Mouse (Mus musculus) CD8-positive naive resting alpha-beta T cell, adult 2 months (primary cell): ENCODE results near the gene Elp6.
"Not testable (repeated sequence)": the region's sequence is repeated elsewhere in the genome, so short reads cannot be mapped to it uniquely, and the experiment has no call there.

Experiments used
- DNase-seq, 2 experiments: peaks; one replicate each; pipeline ENCODE4 v3.0.0; 2022; ENCODE audit warnings: low read depth in 2 of 2, low spot score in 2 of 2

Elp6 gene

DNA sequence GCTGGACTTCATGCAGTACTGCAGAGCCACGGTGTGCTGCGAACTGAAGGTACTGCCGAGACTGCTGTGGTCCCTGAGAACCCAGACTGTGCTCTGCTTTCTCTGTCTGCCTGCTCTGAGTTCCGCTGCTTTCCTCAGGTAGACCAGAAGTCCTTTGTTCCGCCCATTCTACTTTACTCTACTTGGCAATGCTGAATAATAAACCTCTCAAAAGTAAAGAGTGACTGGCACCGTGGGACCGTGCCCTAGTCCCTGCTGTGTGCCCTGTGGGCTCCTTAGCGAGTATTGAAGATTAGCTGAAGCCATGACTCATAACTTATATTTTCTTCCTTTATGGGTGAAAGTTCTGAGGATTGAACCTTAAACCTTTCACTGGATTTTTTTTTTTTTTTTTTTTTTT, 10.9 kb downstream of the Elp6 start:
- DNase-seq: no peak

DNA sequence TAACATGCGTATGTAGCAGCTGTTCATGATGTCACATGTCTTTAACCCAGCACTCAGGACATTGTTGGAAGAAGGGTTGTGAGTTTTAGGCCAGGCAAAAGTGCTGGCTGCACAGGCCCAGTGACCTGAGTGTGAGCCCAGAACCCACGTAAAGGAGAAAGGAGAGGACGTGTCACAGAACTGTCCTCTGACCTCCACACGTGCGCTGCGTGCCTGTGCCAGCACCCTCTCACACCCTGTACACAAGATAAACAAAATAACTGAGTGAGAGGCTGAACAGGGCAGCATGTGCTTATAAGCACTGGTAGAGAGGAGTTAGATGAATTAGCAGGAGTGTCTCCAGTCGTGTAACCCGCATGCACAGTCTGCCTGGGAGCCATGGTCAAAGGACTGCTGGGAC, 11.5 kb downstream of the Elp6 start:
- no peak for DNase-seq

DNA sequence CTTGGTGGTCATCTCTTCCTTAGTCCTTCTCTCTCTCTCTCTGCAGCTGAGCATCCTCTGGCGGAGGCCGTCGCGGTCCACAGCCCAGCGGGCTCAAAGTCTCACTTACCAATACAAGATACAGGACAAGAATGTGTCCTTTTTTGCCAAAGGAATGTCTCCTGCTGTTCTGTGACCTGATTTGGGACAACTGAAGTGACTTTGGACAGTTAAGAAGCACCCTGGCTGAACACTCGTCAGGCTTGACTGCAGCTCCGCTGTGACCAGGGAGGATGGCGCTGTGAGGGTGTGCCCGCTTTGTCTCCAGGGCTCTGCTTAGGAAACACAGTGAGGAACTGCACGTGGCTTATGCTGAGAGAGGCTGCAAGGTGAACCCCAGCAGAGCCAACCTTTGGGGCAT, 15.8 kb downstream of the Elp6 start:
- no peak for DNase-seq

DNA sequence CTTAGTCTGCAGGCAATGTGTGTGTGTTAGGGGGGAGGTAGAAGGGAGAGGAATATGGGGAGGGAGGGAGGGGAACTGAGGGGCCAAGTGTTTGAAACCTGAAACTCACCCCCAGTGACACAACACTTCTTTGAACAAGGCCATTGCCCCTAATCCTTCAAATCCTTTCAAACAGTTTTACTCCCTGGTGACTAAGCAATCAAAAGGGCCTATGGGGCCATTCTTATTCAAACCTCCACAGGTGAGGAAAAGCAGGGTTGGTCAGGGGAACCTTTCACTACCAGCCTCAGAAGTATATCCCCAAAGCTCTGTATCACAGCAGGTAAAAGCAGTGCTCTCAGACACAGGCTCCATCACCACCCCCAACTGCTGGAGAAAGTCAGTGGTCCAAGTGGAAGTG, 18.0 kb downstream of the Elp6 start:
- DNase-seq: no peak

DNA sequence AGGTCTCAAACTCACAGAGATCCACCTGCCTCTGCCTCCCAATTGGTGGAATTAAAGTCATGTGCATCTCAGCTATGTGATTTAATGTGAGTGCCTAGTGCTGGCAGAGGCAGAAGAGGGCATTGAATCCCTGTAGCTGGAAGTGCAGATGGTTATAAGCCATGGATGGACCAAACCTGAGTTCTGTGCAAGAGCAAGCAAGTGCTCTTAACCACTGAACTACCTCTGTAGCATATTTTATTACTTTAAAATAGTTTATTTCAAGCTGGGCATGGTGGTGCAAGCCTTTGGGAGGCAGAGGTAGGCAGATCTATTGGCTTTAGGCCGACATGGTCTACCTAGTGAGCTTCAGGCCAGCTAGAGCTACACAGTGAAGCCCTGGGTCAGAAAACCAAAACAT, 19.2 kb downstream of the Elp6 start:
- DNase-seq: no peak

DNA sequence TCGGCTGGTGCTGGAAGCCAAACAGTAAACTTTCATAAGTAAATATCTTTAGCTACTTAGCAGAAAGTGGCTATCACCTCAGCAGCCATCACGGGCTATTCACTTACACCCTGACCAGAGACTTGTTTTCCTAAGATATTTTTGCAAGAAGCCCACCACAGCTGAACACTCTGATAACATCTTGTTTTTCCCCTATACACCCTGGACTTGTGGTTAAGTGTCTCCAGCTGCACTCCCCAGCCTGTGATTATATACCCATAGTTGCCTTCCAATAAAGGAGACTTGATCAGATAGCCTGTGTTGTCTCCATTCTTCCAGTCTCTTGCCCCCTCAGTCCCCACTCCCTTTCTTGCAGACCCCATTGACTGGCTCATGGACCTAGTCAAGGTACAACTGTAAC, 23.2 kb downstream of the Elp6 start:
- no peak for DNase-seq

DNA sequence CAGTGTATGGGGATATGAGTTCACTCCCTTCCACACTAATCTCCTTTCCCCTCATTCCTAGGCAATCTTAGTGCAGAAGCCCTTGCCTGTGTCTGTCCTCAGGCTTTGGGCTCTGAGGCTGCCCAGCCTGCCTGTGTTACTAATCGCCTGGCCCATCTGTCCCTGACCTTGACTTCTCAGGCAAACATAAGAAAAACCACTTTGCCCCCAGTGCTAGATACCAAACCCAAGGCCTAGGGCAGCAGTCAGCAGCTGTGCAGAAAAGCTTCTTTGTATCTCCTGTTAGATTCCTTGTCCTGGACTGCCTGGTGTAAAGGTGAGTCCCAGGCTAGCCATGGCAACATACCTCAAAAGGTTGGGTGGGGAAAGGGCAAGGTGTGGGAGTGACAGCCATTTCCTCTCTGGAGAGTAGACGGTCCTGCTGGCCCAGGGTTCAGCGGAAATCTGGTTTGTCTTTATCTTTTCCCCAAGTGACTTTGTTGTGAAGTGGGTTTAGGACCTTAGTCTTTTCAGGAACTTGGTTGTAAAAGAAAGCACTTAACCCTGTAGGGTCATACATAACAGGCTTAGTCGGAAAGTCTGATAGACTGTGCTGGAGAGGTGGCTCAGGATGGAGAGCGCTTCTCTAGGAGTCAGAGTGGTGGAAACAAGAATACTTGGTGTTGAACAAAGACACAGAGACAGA, 24.1 kb downstream of the Elp6 start:
- no peak for DNase-seq

DNA sequence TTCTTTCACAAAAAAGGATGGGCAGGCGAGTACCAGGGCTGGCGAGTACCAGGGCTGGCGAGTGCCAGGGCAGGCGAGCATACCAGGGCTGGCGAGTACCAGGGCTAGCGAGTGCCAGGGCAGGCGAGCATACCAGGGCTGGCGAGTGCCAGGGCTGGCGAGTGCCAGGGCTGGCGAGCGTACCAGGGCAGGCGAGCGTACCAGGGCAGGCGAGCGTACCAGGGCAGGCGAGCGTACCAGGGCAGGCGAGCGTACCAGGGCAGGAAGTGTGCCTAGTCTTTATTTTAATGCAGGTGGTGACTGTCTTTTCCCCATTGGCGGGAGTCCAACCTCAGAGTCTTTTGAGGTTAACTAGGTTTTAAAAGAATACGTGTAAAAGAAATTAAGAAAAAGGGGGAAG, 24.7 kb downstream of the Elp6 start:
- DNase-seq: peak; percentile 34 to 44

DNA sequence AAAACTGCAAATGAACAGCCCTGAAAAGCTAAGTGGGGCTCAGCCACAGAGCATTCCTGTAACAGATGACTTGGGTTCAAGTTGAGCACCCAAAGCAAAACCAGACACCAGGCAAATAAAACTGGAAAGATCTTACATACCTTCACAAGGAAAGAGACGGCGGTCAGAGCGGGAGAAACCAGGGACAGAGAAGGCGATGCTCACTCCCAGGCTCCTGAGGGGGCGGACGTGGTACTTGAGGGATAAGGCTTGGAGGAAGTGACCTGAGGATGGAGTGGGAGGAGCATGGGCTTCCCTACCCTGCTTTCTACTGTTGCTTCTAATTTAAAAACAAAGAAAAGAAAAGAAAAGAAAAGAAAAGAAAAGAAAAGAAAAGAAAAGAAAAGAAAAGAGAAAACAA, 25.4 kb downstream of the Elp6 start:
- DNase-seq: no peak

DNA sequence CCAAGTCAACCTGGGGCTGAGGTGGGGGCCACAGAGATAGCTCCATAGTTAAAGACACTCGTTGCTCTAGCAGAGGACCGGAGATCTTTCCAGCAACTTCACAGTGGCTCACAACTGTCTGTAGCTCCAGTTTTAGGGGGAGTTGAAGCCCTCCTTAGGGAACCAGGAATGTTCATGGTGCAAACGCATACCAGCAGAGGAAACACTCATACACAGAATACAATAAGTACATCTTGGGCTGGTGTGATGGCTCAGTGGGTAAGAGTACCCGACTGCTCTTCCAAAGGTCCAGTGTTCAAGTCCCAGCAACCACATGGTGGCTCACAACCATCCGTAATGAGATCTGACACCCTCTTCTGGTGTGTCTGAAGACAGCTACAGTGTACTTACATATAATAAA, 25.9 kb downstream of the Elp6 start:
- not testable (repeated sequence) for DNase-seq

DNA sequence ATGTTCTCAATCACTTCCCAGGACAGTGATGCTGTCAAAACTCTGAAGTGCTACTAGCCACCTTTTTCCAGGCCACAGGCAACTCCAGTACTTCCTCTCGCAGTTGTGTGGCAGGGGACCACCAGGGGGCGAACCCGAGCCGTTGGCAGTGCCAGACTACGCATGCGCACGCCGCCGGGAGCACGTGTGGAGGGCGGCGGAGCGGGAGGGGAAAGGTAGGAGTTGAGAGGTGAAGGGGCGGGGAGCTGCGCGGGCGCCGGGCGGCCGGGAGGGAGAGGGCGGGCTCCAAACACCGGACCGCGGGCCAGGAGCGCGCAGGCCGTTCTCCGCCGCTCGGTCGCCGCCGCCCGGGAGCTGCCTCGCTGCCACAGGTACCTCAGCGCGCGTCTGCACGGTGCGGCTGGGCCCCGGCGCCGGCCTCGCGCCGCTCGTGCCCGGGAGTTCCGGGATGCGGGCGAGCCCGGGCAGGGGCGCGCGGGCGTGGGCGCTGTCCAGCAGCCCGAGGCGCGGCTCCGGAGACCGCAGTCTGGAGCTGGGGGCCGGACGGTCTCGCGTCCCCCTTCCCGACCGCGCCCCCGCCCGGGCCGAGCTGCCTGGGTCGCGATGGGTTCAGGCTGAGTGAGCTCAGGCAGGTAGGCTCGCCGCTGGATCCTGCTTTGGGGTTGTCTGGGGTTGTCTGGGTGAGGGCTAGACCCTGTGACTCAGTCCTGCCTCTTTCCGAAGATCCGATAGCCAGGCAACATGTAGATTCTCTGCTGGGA, 28.3 kb downstream of the Elp6 start, which contains the start of gene Scap:
Gene Scap (plus strand): TSS at position 154 of the 761 bp plus-strand sequence.
- peak; percentile 98 to 99 for DNase-seq

DNA sequence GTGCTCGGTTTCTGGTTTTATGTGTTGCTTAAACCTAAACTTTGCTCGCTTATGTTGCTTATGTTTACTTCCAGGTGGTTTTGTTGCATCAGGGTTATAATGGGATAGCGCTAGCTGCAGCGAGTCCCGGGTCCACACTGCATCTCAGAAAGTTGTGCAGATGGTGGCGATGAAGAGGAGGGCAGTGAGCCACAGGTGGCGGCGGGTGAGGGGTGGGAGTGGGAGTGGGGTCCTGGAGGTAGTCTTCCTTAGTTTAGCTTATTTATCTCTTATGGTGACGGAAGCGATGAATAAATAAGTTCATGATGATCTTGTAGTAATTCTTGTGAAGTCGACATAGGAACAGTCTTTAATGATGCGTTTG, 28.9 kb downstream of the Elp6 start:
- no peak for DNase-seq

DNA sequence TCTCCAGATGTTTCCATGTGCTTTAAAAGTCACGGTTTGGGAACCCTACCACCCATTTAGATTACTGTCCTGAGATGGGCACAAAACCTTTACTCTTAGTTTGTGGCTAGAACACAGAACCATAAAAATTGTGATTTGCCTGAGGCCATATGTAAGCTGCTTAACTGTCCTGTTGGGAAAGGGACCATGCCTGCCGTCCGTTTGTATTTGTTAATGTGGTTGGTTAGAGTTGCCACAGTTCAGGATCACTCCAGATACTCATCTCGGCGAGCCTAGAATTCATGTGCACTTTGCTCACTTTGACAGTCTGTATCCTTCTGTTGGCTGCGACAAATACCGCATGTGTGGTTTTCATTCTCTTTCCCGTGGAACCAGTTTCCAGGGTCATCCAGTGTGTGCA, 29.9 kb downstream of the Elp6 start:
- DNase-seq: no peak

DNA sequence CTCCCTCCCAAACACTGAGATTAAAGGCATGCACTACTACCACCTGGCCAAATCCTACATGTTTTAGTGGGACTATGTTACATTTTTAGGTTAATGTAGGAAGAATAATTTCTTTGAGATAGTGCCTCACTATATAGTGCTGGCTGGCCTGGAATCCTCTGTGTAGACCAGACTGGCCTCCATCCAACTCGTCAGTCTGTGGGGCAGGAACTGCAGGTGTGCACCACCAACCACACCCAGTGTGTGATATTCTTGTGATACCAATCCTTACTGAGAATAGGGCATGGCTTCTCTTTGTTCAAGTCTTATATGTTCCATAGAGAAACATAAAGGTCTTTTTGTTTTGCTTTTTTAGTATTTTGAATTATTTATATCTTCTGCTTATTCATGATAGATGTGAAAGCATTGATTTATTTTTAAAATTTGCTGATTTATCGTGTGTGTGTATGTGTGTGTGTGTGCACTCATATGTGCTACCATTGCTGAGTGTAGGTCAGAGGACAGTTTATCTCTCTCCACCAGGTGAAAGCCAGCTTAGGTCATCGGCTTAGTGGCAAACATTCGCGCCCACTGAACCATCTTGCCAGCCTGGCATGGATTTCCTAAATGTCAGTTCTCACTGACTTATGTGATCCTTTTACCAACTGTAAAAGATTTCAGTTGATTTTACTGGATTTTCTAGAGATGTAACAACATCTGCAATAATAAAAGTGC, 35.2 kb downstream of the Elp6 start:
- DNase-seq: no peak

DNA sequence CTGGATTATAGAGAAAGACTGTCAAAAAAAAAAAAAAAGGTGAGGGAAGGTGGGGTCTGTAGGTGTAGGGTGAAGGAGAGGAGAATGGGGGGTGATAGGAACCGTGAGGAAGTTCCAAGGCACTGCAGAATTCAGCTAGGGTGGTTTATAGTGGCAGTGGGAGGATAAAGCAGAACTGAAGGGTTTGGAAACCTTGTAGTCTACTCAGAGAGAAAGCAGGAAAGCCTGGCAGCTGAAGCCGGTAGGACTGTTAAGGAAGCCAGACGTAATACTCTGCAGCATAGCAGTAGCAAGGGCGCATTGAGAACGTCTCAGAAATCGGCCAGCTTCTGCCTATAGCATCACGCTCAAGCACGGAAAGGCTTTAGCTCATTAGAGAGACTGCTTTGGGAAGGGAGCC, 37.0 kb downstream of the Elp6 start:
- DNase-seq: no peak

DNA sequence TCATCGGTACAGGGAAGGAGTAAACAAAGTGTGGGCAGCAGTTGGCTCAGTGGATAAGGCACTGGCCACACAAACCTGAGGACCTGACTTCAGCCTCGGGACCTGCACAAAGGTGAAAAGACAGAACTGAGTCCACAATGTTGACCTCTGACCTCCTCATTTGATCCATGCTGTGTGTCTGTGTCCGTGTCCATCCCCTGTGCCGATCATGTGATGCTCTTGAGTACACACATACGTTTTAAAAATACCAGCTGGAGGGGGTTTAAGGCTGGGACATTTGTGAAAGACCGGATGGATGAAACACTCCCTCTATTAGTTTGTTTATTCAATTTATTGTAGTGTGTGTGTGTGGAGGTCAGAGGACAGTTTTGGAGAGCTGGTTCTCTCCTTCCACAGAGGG, 38.8 kb downstream of the Elp6 start:
- DNase-seq: no peak

DNA sequence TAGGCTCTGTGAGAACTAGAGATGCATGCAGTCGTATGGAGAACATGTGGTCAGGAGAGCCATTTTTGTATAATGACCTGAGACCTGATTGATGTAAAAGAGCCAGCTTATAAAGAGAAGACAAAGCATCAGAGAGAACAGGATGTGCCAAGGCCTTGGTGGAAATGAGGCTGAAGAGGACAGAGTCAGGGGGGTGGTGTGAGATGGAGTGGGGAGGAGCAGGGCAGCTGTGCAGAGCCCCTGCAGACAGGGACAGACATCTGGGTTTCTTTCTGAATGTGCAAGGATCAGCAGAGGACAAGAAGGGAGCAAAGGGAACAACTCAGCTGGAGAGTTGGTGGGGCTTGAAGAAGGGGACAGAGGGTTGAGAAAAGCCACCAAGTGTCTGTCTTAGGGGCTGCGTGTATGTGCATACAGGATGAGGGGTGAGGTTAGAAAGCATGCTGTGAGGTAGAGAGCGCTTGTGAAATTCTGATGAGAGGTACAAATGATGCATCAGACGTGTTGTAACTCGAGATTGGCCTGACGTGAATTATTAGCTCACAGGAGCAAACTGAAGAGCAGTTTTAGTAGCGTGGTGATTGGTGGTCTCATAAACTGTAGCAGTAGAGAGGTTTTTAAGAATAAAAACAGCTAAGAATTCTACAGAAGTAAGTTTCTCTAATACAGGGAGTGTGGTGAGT, 40.2 kb downstream of the Elp6 start:
- no peak for DNase-seq

DNA sequence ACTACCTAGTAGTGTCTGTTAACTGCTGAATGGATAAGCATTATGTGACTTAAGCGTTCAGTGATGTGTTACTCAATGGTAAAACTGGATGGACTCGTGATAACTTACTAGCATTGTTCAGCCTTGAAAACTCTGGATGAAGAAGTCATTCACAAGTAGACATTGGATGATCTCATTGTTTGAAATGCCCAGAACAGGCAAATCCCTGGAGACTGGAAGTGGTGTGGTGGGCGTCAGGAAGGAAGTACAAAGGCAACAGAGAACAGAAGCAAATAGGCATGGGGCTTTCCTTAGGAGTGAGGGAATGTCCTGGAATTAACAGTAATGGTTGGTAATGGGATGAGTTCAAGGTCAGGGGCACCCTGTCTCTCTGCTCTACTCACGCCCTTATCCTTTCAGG, 43.9 kb downstream of the Elp6 start:
- DNase-seq: no peak

DNA sequence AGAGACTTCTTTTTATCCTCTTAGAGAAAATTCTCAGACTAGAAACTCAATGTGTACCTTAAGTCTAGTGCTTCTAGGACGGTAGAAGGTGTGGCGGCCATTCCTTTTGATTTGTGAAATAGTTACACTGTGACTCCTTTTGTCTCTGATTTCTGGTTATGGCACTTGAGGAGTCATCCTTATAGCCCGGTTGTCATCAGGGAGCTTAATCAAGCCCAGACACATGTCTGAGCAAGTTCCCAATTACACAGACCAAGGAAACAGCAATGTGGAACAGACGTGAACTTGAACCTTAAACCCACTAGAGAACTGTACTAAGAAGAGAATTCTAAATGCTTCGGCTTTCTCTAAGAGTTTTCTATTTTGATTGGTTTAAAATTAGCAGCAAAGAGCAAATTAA, 45.2 kb downstream of the Elp6 start:
- no peak for DNase-seq

DNA sequence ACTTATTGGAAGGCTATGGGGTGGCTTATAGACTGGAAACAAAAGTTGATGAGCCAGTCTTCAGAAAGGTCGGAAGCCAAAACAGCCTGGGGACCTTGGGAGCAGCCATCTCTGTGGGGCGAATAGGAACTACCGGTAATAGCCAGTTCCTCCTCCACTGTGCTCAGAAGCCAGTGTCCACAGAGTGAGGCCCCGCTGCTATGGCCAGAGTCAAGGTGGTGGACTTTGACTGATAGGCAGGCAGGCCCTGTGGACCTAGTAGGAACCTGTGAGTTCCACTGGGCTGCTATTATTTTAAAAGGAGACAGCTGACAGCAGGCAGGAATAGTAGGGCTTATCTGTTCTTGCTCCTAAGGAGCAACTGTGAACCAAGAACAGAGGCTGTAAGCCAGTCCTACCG, 45.6 kb downstream of the Elp6 start:
- no peak for DNase-seq

DNA sequence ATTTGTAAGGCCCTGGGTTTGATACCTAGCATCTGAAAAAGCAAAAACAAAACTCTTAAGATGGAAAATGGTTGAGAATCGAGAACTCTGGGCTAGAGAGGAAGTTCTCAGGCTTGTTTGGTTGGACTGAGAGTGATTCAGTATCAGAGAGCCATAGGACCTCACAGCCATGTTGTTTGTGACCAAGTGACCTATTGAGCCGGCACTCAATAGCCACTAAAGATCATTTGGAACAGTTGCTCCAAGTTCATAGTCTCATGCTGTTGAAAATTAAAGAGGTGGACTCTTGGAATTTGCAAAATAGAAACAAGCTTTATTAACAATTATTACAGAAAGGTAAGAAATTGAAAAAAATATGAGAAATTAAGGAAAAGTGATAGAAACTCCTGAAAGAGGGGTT, 46.4 kb downstream of the Elp6 start:
- DNase-seq: no peak
